Mouse (Mus musculus): ENCODE data around the gene Slc9a6. TPM values are rescaled to one million over a fixed set of nuclear protein-coding genes. Genes with fewer than 3 reads are reported as not detected.

Gene Slc9a6
- polyA plus RNA-seq, 1 experiment from 2014 or later, result 6.0 TPM

DNA sequence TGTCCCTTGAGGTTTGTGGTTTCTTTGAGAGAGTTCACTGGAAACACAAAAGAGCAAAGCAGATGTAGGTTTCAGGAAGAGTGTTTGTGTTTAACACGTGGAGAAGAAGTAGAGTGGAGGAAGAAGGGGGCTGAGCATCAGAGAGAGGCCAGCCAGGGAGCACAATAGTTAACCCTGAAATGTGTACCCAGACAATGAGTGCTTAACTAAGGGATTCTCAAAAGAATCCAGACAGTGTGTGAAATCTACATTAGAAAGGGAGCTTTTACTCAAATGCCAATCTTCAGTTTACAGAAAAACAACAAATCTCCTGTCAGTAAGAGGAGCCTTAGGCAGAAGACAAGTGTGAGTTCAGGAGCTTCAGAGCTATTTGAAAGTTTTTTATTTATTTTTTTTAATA, 30.5 kb downstream of the Slc9a6 start:
- Histone ChIP-seq H3K36me3 (no peaks in the 10 kb centered on the region; the same call in 1 of the 2 replicates), H3K4me3 (no peak overlapping the region), H3K27ac (no peak overlapping the region), H3K9me3 (replicated peaks) (no peaks in the 10 kb centered on the region), H3K9ac (no peak overlapping the region), H3K27me3 (replicated peaks) (no peaks in the 10 kb centered on the region), H3K4me1 (no peaks in the 10 kb centered on the region), H3K4me2 (no peak overlapping the region)
- WGBS (ENCODE audit: insufficient replicate concordance), result 4% methylated on average over 1 of the region's 1 CpGs
- ATAC-seq, result no peak

- Histone ChIP-seq H3K4me1 (no peaks in the 10 kb centered on the region), H3K9ac (no peak overlapping the region), H3K9me3 (replicated peaks) (no peaks in the 10 kb centered on the region), H3K36me3 (no peaks in the 10 kb centered on the region), H3K27me3 (replicated peaks) (no peaks in the 10 kb centered on the region), H3K27ac (no peak overlapping the region), H3K4me2 (no peak overlapping the region), H3K4me3 (no peak overlapping the region)
- WGBS (ENCODE audit: insufficient replicate concordance), result 62% methylated on average over 7 of the region's 7 CpGs
- no peak for ATAC-seq
Observed at GRCm38 (mm10) chrX:56649549-56650354, 40.2 kb downstream of the Slc9a6 start.

GRCm38 (mm10) chrX:56650355-56650652, 40.7 kb downstream of the Slc9a6 start:
- ATAC-seq, result no peak

GRCm38 (mm10) chrX:56650885-56651284, 41.3 kb downstream of the Slc9a6 start:
- 63% methylated on average over 6 of the region's 6 CpGs for WGBS (ENCODE audit: insufficient replicate concordance)
- Histone ChIP-seq H3K4me2 (no peak overlapping the region), H3K27ac (no peak overlapping the region), H3K9ac (no peak overlapping the region), H3K36me3 (no peaks in the 10 kb centered on the region), H3K9me3 (replicated peaks) (no peaks in the 10 kb centered on the region), H3K27me3 (replicated peaks) (no peaks in the 10 kb centered on the region), H3K4me3 (no peak overlapping the region), H3K4me1 (no peaks in the 10 kb centered on the region)
- ATAC-seq, result no peak

More at GRCm38 (mm10) chrX:56650355-56650652, 40.7 kb downstream of the Slc9a6 start:
- H3K4me3 ChIP-seq, result no peak overlapping the region
- no peaks in the 10 kb centered on the region for H3K36me3 ChIP-seq
- WGBS (ENCODE audit: insufficient replicate concordance), result 75% methylated on average over 2 of the region's 2 CpGs
- H3K9me3 ChIP-seq (replicated peaks), result no peaks in the 10 kb centered on the region
- no peaks in the 10 kb centered on the region for H3K27me3 ChIP-seq (replicated peaks)
- H3K27ac ChIP-seq, result no peak overlapping the region
- H3K4me1 ChIP-seq, result no peaks in the 10 kb centered on the region
- no peak overlapping the region for H3K9ac ChIP-seq
- H3K4me2 ChIP-seq, result no peak overlapping the region

DNA sequence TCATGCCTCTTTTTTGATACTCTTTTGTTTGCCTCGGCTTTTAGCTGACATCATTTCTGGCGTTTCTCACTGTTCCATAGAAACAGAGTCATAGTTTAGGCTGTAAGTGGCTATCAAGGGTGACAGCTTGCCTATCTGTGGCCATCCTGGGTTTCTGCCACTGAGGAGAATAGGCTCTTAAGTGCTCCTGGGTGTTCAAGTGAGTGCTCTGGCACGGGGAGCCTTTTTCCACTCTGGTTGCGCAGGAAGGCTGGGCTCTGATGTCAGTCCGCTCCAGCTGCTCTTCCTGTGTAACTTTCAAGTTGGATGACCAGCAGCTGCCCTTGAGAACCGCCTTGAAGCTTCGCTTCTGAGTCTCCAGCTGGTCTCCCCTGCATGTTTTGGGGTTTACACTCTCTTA, 42.2 kb downstream of the Slc9a6 start:
- H3K4me2 ChIP-seq, result no peak overlapping the region
- no peaks in the 10 kb centered on the region for H3K4me1 ChIP-seq
- 66% methylated on average over 7 of the region's 7 CpGs for WGBS (ENCODE audit: insufficient replicate concordance)
- H3K27ac ChIP-seq, result no peak overlapping the region
- ATAC-seq, result no peak
- no peak overlapping the region for H3K4me3 ChIP-seq
- H3K9me3 ChIP-seq (replicated peaks), result no peaks in the 10 kb centered on the region
- H3K36me3 ChIP-seq, result no peaks in the 10 kb centered on the region
- no peaks in the 10 kb centered on the region for H3K27me3 ChIP-seq (replicated peaks)
- no peak overlapping the region for H3K9ac ChIP-seq

- Histone ChIP-seq H3K27me3 (replicated peaks) (no peaks in the 10 kb centered on the region), H3K4me3 (no peak overlapping the region), H3K9ac (no peak overlapping the region), H3K9me3 (replicated peaks) (no peaks in the 10 kb centered on the region), H3K27ac (no peak overlapping the region), H3K36me3 (no peaks in the 10 kb centered on the region), H3K4me1 (no peaks in the 10 kb centered on the region), H3K4me2 (no peak overlapping the region)
- no peak for ATAC-seq
- 75% methylated on average over 2 of the region's 2 CpGs for WGBS (ENCODE audit: insufficient replicate concordance)
Observed at GRCm38 (mm10) chrX:56655686-56656085, 46.1 kb downstream of the Slc9a6 start.

- Histone ChIP-seq H3K36me3 (no peaks in the 10 kb centered on the region), H3K27ac (no peak overlapping the region), H3K9ac (no peak overlapping the region), H3K4me2 (no peak overlapping the region), H3K27me3 (replicated peaks) (no peaks in the 10 kb centered on the region), H3K4me3 (no peak overlapping the region), H3K4me1 (no peaks in the 10 kb centered on the region), H3K9me3 (replicated peaks) (no peaks in the 10 kb centered on the region)
- 68% methylated on average over 2 of the region's 2 CpGs for WGBS (ENCODE audit: insufficient replicate concordance)
- no peak for ATAC-seq
Observed at GRCm38 (mm10) chrX:56659286-56659685, 49.7 kb downstream of the Slc9a6 start.

GRCm38 (mm10) chrX:56661143-56661542, 51.6 kb downstream of the Slc9a6 start:
- H3K27ac ChIP-seq, result no peak overlapping the region
- H3K4me2 ChIP-seq, result no peak overlapping the region
- no peak for ATAC-seq
- H3K9me3 ChIP-seq (replicated peaks), result no peaks in the 10 kb centered on the region
- H3K4me3 ChIP-seq, result no peak overlapping the region
- H3K4me1 ChIP-seq, result no peaks in the 10 kb centered on the region
- H3K36me3 ChIP-seq, result no peaks in the 10 kb centered on the region
- no peak overlapping the region for H3K9ac ChIP-seq
- no peaks in the 10 kb centered on the region for H3K27me3 ChIP-seq (replicated peaks)
- 91% methylated on average over 12 of the region's 12 CpGs for WGBS (ENCODE audit: insufficient replicate concordance)

DNA sequence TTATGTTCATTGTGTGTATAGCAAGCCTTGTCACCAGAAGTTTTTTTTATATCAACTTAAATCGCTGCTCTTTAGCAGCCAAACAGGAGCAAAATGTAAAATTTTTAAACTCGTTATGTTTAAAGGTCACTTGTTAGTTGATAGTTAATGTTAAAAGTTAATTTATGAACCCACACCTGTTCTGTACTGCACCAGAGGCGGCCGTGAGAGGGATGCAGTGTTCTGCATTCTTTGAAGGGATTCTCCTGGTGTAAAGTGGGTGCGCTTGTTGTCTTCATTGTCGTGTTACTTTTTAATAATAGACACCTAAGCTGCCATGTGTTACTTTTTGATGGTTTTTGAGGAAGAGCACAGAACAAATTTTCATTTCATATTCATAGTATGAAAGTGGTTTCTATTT, 52.8 kb downstream of the Slc9a6 start:
- no peaks in the 10 kb centered on the region for H3K9me3 ChIP-seq (replicated peaks)
- no peaks in the 10 kb centered on the region for H3K27me3 ChIP-seq (replicated peaks)
- no peak overlapping the region for H3K27ac ChIP-seq
- no peak overlapping the region for H3K4me2 ChIP-seq
- H3K4me3 ChIP-seq, result no peak overlapping the region
- H3K4me1 ChIP-seq, result no peaks in the 10 kb centered on the region
- 89% methylated on average over 6 of the region's 6 CpGs for WGBS (ENCODE audit: insufficient replicate concordance)
- no peak overlapping the region for H3K9ac ChIP-seq
- no peak for ATAC-seq
- no peaks in the 10 kb centered on the region for H3K36me3 ChIP-seq

GRCm38 (mm10) chrX:56663377-56663776, 53.8 kb downstream of the Slc9a6 start:
- no peak overlapping the region for H3K9ac ChIP-seq
- WGBS (ENCODE audit: insufficient replicate concordance), result 64% methylated on average over 4 of the region's 4 CpGs
- H3K9me3 ChIP-seq (replicated peaks), result no peaks in the 10 kb centered on the region
- H3K36me3 ChIP-seq, result no peaks in the 10 kb centered on the region
- H3K4me3 ChIP-seq, result no peak overlapping the region
- H3K4me1 ChIP-seq, result no peaks in the 10 kb centered on the region
- ATAC-seq, result no peak
- no peak overlapping the region for H3K27ac ChIP-seq
- H3K27me3 ChIP-seq (replicated peaks), result no peaks in the 10 kb centered on the region
- no peak overlapping the region for H3K4me2 ChIP-seq

DNA sequence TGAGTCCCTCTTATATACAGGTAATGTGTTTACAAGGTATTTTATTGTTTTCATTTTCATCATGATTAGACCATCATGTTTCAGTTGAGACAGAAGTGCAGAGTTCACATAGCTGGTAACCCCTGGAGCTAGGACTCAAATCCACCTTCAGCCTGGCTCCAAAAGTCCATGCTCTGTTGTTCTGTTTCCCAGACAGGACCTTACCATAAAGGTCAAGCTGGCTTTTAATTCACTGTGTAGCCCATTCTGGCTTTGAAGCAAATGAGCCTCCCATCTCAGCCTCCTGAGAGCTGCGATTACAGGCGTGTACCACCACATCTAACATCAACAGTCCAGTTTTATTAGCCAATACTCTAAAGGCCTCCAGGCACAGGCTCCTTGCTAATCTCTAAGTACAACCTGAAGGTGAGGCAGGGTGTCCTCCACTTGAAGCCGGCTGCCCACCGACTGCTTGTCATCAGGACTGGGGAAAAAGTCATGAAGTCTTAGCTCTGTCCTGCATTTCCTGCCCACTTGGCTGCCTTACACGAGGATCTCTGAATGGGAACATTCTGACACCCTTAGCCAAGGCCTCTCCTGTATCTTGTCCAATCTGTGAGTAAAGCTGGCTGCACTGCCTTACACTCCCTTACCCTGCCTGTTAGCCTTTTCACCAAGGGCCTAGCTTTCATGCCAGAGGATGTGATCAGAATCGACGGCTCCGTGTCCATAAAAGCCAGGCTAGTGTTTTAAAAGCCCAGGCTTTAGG, 55.8 kb downstream of the Slc9a6 start:
- no peak for ATAC-seq
- 78% methylated on average over 8 of the region's 8 CpGs for WGBS (ENCODE audit: insufficient replicate concordance)

GRCm38 (mm10) chrX:56667296-56667695, 57.7 kb downstream of the Slc9a6 start:
- 77% methylated on average over 6 of the region's 6 CpGs for WGBS (ENCODE audit: insufficient replicate concordance)

More for the DNA sequence above, 55.8 kb downstream of the Slc9a6 start:
- H3K36me3 ChIP-seq, result no peaks in the 10 kb centered on the region
- no peak overlapping the region for H3K27ac ChIP-seq
- H3K4me1 ChIP-seq, result no peaks in the 10 kb centered on the region
- H3K4me3 ChIP-seq, result no peak overlapping the region
- no peaks in the 10 kb centered on the region for H3K9me3 ChIP-seq (replicated peaks)
- H3K27me3 ChIP-seq (replicated peaks), result no peaks in the 10 kb centered on the region
- H3K4me2 ChIP-seq, result no peak overlapping the region
- H3K9ac ChIP-seq, result no peak overlapping the region

More at GRCm38 (mm10) chrX:56667296-56667695, 57.7 kb downstream of the Slc9a6 start:
- Histone ChIP-seq H3K4me2 (no peak overlapping the region), H3K27ac (no peak overlapping the region), H3K36me3 (no peaks in the 10 kb centered on the region), H3K4me1 (no peaks in the 10 kb centered on the region), H3K27me3 (replicated peaks) (no peaks in the 10 kb centered on the region), H3K9ac (no peak overlapping the region), H3K9me3 (replicated peaks) (no peaks in the 10 kb centered on the region), H3K4me3 (no peak overlapping the region)
- no peak for ATAC-seq
